Mouse (Mus musculus) bone marrow macrophage, adult 2 months (primary cell): ENCODE results near the gene Btn2a2.

Experiments
- CTCF ChIP-seq: IDR thresholded peaks from 2 replicates; pipeline ENCODE4 v1.5.1; 2012; ENCODE audit warnings: low read depth, mild to moderate bottlenecking, low read length, moderate library complexity
- POLR2A ChIP-seq: IDR thresholded peaks from 2 replicates; pipeline ENCODE4 v1.6.1; 2012; ENCODE audit warnings: mild to moderate bottlenecking, low read depth, low read length, borderline replicate concordance

- TF ChIP-seq CTCF = no peak
- TF ChIP-seq POLR2A = no peak
Observed at GRCm38 (mm10) chr13:23497656-23498321, 9.1 kb upstream of the Btn2a2 start.
